Mouse (Mus musculus): Measurements from ENCODE around the gene Ganab. TPM values are rescaled to one million over a fixed set of nuclear protein-coding genes. Genes with fewer than 3 reads are reported as not detected.

Gene Ganab
- polyA plus RNA-seq, 1 experiment = 25.1 TPM

DNA sequence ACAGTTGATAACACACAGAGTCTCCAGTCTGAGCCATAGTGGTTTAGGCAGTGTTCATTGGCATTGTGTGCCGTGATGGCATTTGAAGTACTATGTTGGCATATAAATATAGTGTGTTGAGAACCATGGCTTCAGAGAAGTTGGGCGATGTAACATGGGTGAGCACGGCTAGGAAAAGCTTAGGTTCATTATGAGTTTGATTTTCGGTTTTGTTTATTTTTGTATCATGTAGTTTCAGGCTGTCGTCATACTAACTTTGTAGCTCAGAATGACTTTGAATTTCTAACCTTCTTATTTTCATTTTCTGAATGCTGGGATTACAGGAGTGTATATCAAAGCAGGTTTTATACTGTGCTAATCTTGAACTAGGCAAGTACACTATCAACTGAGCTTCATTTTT, 5.5 kb downstream of the Ganab start:
- no peak for TF ChIP-seq FLI1 (IDR thresholded peaks at IDR 0.05; ENCODE audit: low read length)
- H3K9me3 ChIP-seq = no peaks in the 10 kb centered on the region
- H3K36me3 ChIP-seq (replicated peaks; ENCODE audit: low read length) = peaks cover 79% of the 10 kb centered on the region
- peaks cover 37% of the 10 kb centered on the region for H3K4me1 ChIP-seq
- H3K4me3 ChIP-seq (replicated peaks) = no peak overlapping the region
- no peaks in the 10 kb centered on the region for H3K27me3 ChIP-seq (replicated peaks)

DNA sequence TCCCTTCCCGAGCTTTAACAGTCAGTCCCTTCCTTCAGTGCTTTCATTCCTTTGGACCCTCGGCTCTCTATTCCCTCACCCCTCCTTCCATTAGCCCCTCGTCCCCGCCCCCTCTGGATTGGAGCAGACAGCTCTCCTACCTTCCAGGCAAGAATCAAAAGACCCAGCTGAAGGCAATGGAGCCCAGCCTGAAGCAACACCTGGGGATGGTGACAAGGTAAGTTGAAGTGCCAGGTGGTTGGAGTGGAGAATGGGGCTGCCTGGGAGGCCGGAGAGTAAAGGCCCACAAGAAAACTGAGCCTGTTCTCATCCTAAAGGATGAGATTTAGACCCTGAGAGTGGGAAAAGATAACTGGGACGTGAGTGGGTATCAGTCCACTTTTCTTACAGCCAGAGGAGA, 10.7 kb downstream of the Ganab start:
- no peaks in the 10 kb centered on the region for H3K4me1 ChIP-seq
- H3K36me3 ChIP-seq (replicated peaks; ENCODE audit: low read length) = peaks cover 98% of the 10 kb centered on the region
- H3K27me3 ChIP-seq (replicated peaks) = no peaks in the 10 kb centered on the region
- TF ChIP-seq GATA1 (IDR thresholded peaks at IDR 0.05; ENCODE audit: borderline replicate concordance, low read length) (no peak), FLI1 (IDR thresholded peaks at IDR 0.05; ENCODE audit: low read length) (no peak)
- H3K4me3 ChIP-seq (replicated peaks) = no peak overlapping the region
- H3K9me3 ChIP-seq = no peaks in the 10 kb centered on the region

DNA sequence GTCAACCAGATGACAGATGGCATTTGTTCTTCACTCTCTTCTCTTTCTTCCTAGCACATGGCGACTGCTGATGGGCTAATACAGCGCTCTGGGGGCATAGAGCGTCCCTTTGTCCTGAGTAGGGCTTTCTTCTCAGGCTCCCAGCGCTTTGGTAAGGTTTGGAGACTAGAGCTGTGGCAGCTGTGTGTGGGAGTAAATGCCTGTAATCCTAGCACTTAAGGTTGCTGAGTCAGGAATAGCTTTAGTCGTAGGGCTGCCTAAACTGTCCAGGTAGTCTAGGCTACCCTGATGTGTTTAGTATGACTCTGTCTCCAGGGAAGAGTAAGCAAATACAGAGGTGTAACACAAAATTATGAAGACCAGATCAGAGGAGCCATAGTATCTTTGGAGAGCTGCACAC, 13.9 kb downstream of the Ganab start:
- Histone ChIP-seq H3K4me3 (replicated peaks) (no peak overlapping the region), H3K36me3 (replicated peaks; ENCODE audit: low read length) (peaks cover 100% of the 10 kb centered on the region), H3K27me3 (replicated peaks) (no peaks in the 10 kb centered on the region), H3K4me1 (no peaks in the 10 kb centered on the region), H3K9me3 (no peaks in the 10 kb centered on the region)
- TF ChIP-seq GATA1 (IDR thresholded peaks at IDR 0.05; ENCODE audit: borderline replicate concordance, low read length) (no peak), FLI1 (IDR thresholded peaks at IDR 0.05; ENCODE audit: low read length) (no peak)

DNA sequence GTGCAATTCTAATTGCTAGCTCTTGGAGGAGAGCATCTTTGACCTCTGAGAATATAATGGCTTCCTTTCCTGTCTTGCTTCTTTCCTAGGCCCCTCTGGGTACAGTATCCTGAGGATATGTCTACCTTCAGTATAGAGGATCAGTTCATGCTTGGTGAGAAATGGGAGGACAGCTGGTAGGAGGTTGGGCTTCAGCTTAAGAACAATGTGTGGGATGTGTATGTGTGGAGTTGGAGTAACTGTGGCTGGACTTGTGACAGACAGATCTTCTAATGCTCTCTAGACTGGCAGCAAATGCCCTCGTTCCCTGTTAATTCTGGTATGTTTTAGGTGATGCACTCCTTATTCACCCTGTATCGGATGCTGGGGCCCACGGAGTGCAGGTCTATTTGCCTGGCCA, 16.3 kb downstream of the Ganab start:
- H3K27me3 ChIP-seq (replicated peaks) = no peaks in the 10 kb centered on the region
- no peaks in the 10 kb centered on the region for H3K9me3 ChIP-seq
- TF ChIP-seq FLI1 (IDR thresholded peaks at IDR 0.05; ENCODE audit: low read length) (no peak), GATA1 (IDR thresholded peaks at IDR 0.05; ENCODE audit: borderline replicate concordance, low read length) (no peak)
- H3K36me3 ChIP-seq (replicated peaks; ENCODE audit: low read length) = peaks cover 83% of the 10 kb centered on the region
- H3K4me3 ChIP-seq (replicated peaks) = no peak overlapping the region
- peaks cover 3% of the 10 kb centered on the region; the same call in 1 of the 2 replicates for H3K4me1 ChIP-seq

DNA sequence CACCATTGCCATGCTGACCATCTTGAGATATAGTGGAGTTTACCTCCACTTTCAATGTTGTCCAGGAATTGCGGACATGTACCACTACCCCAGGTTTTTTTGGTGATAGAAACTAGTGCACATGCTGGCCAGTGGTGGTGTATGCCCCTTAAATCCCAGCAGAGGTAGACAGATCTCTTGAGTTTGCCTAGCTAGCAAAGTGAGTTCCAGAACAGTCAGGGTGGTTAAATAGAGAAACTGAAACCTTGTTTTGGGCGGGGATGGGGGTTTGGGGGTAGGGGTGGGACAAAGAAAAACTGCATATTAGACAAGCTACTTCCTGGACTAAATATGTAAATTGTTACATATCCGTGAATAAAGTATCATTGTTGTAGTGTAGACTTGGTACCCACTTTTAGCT, 21.1 kb downstream of the Ganab start:
- TF ChIP-seq GATA1 (IDR thresholded peaks at IDR 0.05; ENCODE audit: borderline replicate concordance, low read length) (no peak), FLI1 (IDR thresholded peaks at IDR 0.05; ENCODE audit: low read length) (no peak)
- H3K36me3 ChIP-seq (replicated peaks; ENCODE audit: low read length) = peaks cover 49% of the 10 kb centered on the region
- H3K9me3 ChIP-seq = no peaks in the 10 kb centered on the region
- no peaks in the 10 kb centered on the region for H3K27me3 ChIP-seq (replicated peaks)
- peaks cover 38% of the 10 kb centered on the region for H3K4me1 ChIP-seq
- H3K4me3 ChIP-seq (replicated peaks) = peak overlapping the region; percentile 7

DNA sequence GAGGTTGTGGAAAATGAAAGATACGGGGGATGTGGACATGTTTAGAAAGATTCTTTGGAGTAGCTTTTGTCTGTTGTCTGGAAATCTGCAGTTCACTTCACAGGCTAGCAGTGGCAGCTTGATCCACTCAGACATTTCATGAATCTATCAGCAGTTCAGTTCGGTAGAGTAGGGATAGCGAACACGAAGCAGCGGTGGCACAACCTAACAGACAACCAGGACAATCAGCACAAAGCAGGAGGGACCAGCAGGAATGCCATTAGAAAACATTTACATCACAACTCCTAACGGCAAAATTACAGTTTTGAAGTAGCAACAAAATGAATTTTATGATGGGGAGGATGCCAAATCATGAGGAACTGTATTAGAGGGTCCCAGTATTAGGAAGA, 21.8 kb downstream of the Ganab start:
- Histone ChIP-seq H3K4me3 (replicated peaks) (peak overlapping the region; percentile 97), H3K4me1 (peaks cover 38% of the 10 kb centered on the region), H3K36me3 (replicated peaks; ENCODE audit: low read length) (peaks cover 46% of the 10 kb centered on the region), H3K9me3 (no peaks in the 10 kb centered on the region), H3K27me3 (replicated peaks) (no peaks in the 10 kb centered on the region)
- no peak for TF ChIP-seq FLI1 (IDR thresholded peaks at IDR 0.05; ENCODE audit: low read length)
- no peak for TF ChIP-seq GATA1 (IDR thresholded peaks at IDR 0.05; ENCODE audit: borderline replicate concordance, low read length)

DNA sequence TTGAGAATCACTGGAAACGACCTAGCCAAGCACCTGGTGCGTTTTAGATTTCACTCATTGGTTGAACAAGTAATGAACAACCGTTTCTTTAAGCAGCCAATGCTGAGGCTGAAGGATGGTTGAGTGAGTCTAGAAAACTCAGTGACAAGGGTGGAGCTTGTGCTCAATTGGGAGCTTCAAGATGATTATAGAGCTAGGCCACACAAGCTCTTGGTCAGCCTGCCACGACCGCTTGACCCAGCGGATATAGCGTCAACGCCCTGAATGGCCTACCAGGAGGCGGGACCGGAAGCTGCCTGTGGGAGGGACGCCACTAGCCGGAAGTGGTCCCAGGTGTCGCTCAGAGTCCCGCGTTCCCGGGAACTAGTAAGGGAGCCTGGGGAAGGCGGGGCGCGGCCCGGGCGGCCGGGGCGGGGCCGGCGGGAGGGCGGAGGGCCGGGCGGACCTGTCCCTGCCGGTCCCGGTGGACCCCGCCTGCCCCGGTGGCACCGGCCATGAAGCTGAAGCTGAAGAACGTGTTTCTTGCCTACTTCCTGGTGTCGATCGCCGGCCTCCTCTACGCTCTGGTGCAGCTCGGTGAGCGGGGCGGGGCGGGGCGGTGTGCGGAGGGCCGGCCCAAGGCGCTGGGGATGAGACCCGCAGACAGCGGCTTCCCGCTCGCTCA, 22.3 kb downstream of the Ganab start, which contains the start of gene B3gat3:
B3gat3 (plus strand) TSS at position 302 of the 664 bp plus-strand sequence.
- TF ChIP-seq GATA1 (IDR thresholded peaks at IDR 0.05; ENCODE audit: borderline replicate concordance, low read length) (no peak), FLI1 (IDR thresholded peaks at IDR 0.05; ENCODE audit: low read length) (peak; percentile 91)
- H3K36me3 ChIP-seq (replicated peaks; ENCODE audit: low read length) = peaks cover 43% of the 10 kb centered on the region
- H3K9me3 ChIP-seq = no peaks in the 10 kb centered on the region
- no peaks in the 10 kb centered on the region for H3K27me3 ChIP-seq (replicated peaks)
- H3K4me3 ChIP-seq (replicated peaks) = peak within 1 kb of the TSS; percentile 97
- peaks cover 38% of the 10 kb centered on the region for H3K4me1 ChIP-seq

DNA sequence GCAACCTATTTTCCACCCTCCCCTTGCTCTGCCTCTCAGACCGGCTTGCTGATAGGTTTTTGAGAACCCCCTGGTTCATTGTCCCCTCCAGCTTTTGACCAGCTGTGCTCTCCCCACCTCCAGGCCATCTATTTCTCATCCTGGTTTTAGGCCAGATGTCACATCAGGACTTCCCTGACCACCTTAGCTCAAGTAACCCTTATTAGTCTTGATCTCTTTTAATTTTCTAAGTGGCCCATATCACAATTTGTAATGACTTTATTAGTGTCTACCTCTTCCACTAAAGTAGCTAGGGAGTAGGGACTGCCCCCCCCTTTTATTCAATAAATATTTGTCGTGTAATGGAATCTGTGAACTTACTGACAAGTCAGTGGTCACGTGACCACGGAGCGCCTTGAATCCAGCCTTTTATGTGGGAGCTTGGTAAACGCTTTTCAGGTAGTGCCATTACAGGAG, 23.0 kb downstream of the Ganab start:
- TF ChIP-seq FLI1 (IDR thresholded peaks at IDR 0.05; ENCODE audit: low read length) (no peak), GATA1 (IDR thresholded peaks at IDR 0.05; ENCODE audit: borderline replicate concordance, low read length) (no peak)
- Histone ChIP-seq H3K9me3 (no peaks in the 10 kb centered on the region), H3K27me3 (replicated peaks) (no peaks in the 10 kb centered on the region), H3K36me3 (replicated peaks; ENCODE audit: low read length) (peaks cover 43% of the 10 kb centered on the region), H3K4me3 (replicated peaks) (peak overlapping the region; percentile 97), H3K4me1 (peaks cover 42% of the 10 kb centered on the region)

DNA sequence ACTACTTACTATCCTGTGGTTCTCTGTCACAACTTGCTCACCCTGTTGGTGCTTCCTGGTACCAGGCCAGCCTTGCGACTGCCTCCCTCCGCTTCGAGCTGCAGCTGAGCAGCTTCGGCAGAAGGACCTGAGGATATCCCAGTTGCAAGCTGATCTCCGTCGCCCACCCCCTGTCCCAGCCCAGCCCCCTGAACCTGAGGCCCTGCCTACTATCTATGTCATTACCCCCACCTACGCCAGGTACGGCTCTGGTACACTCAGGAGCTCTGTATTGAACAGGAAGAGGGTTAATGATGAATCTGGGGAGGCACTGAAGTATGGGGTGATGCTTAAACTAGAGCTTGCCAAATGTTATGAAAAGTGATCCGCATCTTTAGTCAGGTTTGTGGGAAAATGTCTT, 23.9 kb downstream of the Ganab start:
- peaks cover 43% of the 10 kb centered on the region for H3K36me3 ChIP-seq (replicated peaks; ENCODE audit: low read length)
- no peaks in the 10 kb centered on the region for H3K9me3 ChIP-seq
- H3K4me3 ChIP-seq (replicated peaks) = peak overlapping the region; percentile 79
- TF ChIP-seq GATA1 (IDR thresholded peaks at IDR 0.05; ENCODE audit: borderline replicate concordance, low read length) (no peak), FLI1 (IDR thresholded peaks at IDR 0.05; ENCODE audit: low read length) (no peak)
- H3K27me3 ChIP-seq (replicated peaks) = no peaks in the 10 kb centered on the region
- peaks cover 48% of the 10 kb centered on the region for H3K4me1 ChIP-seq

DNA sequence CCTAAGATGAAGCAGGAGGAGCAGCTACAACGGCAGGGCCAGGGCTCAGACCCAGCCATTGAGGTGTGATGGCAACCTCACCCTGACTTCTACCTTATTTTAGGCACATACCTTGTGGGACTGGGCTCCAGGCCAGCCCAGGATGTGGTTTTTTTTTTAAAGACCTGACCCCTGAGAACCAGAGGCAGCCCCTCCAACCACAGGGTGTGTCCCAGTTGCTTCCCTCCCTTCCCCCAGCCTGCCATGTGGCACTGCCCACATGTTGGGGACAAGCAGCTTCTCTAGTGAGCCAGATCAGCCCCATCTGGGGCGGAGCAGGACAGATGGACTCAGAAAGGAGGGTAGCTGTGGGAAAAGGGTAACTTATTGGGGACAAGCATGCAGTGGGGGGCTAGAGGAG, 28.9 kb downstream of the Ganab start:
- no peak for TF ChIP-seq FLI1 (IDR thresholded peaks at IDR 0.05; ENCODE audit: low read length)
- no peak for TF ChIP-seq GATA1 (IDR thresholded peaks at IDR 0.05; ENCODE audit: borderline replicate concordance, low read length)
- H3K27me3 ChIP-seq (replicated peaks) = no peaks in the 10 kb centered on the region
- H3K4me3 ChIP-seq (replicated peaks) = no peak overlapping the region
- peaks cover 68% of the 10 kb centered on the region for H3K36me3 ChIP-seq (replicated peaks; ENCODE audit: low read length)
- H3K4me1 ChIP-seq = peaks cover 63% of the 10 kb centered on the region
- no peaks in the 10 kb centered on the region for H3K9me3 ChIP-seq
